Mouse (Mus musculus): ENCODE results near the gene Snx13. TPM values are rescaled to one million over a fixed set of nuclear protein-coding genes. Genes with fewer than 3 reads are reported as not detected.

The Snx13 gene
- total RNA-seq, 4 experiments from 2014 or later, result 57.1 to 78.2 (median 70.0) TPM

DNA sequence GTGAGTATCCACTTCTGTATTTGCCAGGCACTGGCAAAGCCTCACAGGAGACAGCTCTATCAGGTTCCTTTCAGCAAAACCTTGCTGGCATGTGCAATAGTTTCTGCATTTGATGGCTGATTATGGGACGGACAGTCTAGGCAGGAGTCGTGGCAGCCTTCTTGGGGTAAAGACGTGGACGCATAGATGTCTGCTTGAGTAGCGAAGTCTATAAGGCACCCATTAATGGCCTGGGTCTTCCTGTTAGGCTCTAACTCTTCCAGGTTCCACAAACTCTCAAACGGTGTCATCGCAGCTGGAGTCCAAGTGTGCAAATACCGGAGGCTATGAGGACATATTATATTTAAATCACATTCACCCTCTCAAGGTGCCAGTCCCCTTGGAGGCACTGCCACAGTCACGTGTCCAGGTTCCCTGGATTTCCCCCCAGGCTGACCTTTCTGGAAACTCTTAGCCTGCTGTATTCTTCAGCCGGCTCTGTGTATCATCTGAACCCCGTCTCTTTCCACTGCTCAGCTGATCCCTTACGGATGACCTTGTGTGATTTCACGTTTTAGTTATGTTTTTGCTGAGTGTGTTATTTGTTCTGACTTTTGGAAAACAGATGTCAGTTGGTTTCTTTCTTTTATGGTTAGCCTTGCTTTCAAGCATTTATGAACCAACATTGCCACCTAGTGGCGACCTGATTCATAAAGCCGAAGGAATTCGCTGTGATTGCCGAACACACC lies 144.9 kb downstream of the Snx13 start:
- peak; percentile 72 for DNase-seq (ENCODE audit: low spot score)

DNA sequence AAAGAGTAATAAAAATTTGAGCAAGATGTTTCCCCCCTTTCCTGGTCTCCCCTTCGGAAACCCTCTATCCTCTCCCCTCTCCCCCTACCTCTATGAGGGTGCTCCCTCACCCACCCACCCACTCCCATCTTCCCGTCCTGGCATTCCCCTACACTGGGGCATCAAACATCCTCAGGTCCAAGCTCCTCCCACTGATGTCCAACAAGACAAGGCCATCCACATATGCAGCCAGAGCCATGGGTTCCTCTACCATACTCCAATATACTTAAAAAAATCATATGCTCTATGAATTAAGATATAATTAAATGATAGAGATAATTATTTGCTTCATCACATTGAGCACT lies 145.4 kb downstream of the Snx13 start:
- DNase-seq (ENCODE audit: low spot score), result no peak

Small RNAs within 50 kb of the gene (microRNA-seq; reads per million reads assigned to microRNA genes)
- not detected for gene Mir680-3

Other genes with a start within 250 kb of the Snx13 start
- gene Hdac9, start 130.1 kb upstream of the Snx13 start, total RNA-seq (2022), result 10 to 100 TPM; 15.6 to 20.6 (median 19.3) TPM
- not detected for gene Prps1l1, start 62.4 kb upstream of the Snx13 start, total RNA-seq (2022)